Mouse (Mus musculus) kidney, postnatal 10 days (tissue): Measurements from ENCODE around the gene Ccnd3.

Source experiments
- DNase-seq: peaks from one replicate; pipeline ENCODE4 v3.0.0; 2021; ENCODE audit warnings: mixed read lengths

Ccnd3 gene

GRCm38 (mm10) chr17:47504941-47505346 is at the start of gene Ccnd3:
Gene Ccnd3, plus strand, starts transcription at chr17:47505051.
- peak; percentile 84 for DNase-seq

DNA sequence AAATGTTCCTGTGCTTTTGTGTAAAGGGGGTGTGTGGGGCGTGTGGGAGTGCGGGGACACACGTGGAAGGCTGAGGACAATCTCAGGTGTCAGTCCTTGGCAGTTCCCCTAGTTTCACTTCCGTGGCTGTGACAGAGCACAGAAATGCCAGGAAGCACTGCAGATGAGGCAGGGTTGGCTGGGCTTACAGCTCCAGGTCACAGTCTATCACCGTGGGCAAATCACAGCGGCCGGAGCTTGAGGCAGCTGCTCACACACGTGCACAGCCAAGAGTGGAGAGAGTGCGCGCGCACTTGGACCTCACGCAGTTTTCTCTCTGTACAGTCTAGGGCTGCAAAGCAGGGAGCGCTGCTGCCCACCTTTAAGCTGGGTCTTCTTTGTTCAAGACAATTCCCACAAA is 46.5 kb upstream of the Ccnd3 start:
- DNase-seq = no peak

DNA sequence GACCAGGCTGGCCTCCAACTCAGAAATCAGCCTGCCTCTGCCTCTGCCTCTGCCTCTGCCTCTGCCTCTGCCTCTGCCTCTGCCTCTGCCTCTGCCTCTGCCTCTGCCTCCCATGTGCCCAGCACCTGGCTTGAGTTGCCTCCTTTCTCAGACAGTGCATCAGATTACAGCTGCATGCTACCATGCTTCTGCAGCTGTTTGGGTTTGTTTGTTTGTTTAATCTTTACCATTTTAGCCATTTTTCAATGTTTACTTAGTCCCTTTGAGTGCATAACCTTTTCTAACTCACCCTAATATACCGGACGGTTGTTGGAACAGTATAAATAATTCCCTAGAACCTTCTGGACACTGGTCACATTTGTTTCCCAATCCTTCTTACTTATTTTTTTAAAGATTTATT is 45.9 kb upstream of the Ccnd3 start:
- no peak for DNase-seq

DNA sequence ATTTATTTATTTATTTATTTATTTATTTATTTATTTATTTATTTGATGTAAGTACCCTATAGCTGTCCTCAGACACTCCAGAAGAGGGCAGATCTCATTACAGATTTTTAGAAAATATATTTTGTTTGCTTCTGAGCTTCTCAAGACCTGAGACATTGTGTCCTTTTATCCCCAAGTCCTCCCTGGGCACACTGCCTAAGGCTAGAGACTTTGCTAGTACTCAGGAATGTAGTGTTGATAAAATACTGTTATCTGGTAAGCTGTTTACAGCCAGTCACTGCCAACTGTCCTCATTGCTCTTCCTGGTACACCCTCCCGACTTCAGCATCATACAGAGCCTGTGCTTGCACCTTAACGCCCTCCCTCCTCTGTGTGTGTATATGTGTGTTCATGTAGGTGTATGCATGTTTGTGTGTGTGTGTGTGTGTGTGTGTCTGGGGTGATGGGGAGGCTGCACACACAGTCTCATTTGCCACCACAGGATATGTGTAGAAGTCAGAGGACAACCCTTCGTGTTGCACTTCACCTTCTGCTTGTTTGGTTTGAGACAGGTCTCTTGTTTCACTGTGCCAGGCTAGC is 45.4 kb upstream of the Ccnd3 start:
- no peak for DNase-seq

GRCm38 (mm10) chr17:47461688-47462087 is 43.2 kb upstream of the Ccnd3 start:
- DNase-seq = no peak

GRCm38 (mm10) chr17:47462209-47462608 is 42.6 kb upstream of the Ccnd3 start:
- no peak for DNase-seq

GRCm38 (mm10) chr17:47462728-47463388 is 42.0 kb upstream of the Ccnd3 start:
- no peak for DNase-seq

- DNase-seq = no peak
Measured at GRCm38 (mm10) chr17:47464248-47464965, 40.4 kb upstream of the Ccnd3 start.

DNA sequence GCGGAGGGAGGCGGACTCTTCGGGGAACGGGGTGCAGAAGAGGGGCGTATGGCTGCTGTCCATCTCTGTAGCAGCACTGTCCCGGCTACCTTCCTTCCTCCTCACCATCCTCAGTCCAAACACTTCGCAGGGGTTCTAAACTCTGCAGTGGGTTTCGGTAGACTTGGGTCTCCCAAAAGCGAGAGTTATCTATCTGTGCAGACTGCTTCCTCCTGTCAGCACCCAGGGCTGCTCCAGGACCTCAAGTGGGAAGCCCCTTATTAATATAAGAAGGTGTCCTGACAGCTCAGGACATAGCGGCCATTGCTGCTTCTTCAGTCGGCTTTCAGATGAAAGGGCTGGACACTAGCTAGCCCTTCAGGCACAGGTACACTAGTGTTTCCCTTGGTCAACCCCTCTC is 39.8 kb upstream of the Ccnd3 start:
- no peak for DNase-seq

DNA sequence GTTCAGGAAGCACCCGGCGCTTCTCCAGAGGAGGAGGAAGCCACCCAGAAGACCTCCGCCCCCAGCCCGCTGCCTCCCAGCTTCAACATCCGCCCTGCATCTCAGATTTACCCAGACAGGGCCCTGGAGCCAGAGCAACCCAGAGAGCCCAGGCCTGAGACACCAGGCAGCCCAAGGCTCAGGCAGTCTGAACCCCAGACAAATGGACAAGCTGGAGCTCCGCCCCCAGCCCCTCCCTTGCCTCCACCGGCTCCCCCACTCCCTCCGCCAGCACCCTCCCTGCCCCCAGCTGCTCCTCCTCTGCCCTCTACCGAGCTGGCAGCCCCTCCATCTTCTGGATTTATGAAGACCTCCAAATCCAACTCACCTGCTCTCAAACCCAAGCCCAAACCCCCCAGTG is 38.6 kb upstream of the Ccnd3 start:
- DNase-seq = no peak

DNA sequence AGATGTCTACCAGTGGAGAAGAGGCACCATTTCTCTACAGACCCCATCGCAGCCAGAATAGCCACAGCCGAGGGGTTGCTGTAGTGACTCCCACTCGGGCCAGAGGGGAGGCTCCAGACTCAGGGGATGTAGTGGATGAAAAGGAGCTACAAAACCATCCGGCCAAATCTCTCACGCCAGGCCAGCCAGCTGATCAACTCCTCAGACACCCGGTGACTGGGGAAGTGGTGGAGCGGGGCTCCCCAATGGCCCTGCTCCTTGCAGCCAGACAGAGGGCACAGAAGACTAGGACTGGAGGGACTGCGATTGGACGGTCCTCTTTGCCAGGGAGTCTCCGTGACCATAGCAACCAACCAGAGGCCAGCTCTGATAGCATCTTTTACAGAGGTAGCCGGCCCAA is 37.2 kb upstream of the Ccnd3 start:
- no peak for DNase-seq

GRCm38 (mm10) chr17:47468063-47468462 is 36.8 kb upstream of the Ccnd3 start:
- DNase-seq = no peak

GRCm38 (mm10) chr17:47468466-47468865 is 36.4 kb upstream of the Ccnd3 start:
- peak; percentile 44 for DNase-seq

DNA sequence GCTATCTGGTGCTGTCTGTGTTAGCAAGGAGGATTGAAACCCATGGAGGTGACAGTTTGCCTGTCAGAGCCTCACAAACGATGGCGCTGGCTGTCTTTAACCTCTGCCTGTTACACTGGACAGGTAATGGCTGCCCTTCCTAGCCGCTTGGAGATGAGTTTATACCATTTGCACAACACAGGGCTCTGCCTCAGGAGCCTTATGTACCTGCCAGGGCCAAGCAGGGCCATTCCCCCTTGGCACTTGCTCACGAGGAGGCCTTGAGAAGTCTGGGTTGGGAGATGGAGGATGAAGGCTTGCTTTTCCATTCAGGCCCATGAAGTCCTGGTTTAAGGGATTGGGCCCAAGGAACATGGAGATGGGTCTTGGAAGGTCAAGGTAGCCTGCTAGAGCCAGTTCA is 35.2 kb upstream of the Ccnd3 start:
- DNase-seq = no peak

DNA sequence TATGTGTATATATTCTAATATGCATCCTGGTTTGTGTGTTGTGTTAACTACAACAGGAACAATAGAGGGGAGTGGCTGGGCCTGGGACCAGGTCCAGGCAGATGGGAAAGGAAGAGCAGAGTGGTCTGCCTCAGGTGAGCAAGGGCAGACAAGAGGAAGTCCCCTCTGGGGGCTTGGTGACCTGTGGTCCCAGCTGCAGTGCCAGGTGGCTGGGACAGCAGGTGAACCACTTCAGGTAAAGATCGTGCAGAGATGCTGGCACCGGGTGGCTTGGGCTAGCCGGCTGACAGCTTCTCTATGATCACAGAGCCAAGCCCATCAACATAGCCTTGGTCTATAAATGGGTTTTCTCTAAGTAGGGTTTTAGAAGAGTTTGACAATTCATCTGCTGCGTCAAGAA is 34.7 kb upstream of the Ccnd3 start:
- DNase-seq = no peak

- peak; percentile 73 for DNase-seq
Measured at GRCm38 (mm10) chr17:47470686-47471085, 34.2 kb upstream of the Ccnd3 start.

- no peak for DNase-seq
Measured at GRCm38 (mm10) chr17:47472435-47473350, 32.2 kb upstream of the Ccnd3 start.

DNA sequence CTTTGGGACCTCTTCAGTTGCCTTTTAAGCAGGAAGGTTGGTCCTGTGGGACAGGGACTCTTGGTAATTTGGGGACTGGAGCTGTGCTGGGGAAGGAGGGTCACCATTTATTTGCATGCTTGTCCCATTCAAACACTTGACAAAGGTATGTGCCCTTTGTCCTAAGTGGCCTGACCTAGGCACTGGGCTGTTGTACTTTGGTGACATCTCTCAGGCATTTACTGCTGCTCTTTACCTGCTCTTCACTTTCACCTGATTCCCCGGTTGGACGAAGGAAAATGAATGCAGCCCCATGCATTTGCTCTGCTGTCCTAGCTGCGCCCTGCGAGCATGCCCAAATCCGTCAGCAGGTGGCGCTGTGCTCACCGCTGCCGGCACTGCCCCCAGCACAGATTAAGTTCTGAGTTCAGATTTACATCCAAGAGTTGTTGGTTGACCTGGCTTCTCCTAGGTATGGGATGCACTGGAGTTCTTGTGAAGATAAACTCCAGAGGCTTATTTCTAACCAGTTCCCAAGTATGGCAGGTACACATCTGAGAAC is 31.3 kb upstream of the Ccnd3 start:
- DNase-seq = peak; percentile 74

DNA sequence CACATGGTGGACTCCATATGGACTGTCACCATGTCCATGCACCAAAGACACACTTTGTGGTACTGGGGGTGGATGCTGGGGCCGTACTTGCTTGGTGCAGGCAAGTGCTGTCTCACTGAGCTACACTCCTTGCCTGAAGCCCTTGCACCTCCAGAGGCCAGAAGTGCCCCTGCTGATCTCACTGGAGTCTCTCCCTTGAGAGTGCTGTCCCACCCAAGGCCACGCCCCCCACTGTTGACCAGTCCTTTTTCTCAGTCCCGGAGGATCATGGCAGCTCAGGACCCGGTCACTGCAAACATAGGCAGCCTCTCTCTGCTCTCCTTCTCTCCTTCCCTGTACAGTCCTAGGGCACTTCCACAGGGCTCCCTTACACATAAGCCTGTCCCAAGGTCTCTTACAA is 30.6 kb upstream of the Ccnd3 start:
- DNase-seq = no peak

DNA sequence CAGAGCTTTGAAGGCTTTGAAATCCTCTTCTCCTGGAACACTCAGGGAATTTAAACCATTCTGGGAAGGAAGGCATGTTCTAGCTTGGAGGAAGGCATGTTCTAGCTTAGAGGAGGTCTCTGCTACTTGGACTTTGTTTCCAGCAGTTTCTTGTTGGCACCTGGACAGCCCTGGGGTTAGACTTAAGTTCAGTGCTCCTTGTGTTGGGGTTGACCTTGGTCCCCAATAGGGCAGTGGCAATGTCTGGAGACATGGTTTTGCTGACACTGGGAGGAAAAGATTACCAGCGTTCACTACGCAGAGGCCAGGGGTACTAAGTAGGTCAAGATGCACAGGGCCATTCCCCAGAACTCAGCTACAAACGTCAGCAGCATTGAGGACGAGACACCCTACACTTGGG is 29.7 kb upstream of the Ccnd3 start:
- DNase-seq = no peak

DNA sequence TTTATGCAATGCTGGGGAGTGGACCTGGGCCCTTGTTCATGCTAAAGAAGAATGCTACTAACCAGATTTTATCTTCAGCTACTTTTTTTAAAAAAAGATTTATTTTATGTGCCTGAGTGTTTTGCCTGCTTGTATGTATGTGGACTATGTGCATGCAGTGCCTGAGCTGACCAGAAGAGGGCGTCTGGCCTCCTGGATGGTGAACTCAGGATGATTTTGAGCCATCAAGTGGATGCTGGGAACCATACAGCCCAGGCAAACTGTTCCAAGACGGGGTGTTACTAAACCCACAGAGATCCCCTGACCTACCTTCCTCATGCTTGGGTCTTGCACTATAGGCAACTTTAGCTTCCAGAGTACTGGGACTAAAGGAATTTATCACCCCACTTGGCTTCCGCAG is 29.1 kb upstream of the Ccnd3 start:
- DNase-seq = no peak

DNA sequence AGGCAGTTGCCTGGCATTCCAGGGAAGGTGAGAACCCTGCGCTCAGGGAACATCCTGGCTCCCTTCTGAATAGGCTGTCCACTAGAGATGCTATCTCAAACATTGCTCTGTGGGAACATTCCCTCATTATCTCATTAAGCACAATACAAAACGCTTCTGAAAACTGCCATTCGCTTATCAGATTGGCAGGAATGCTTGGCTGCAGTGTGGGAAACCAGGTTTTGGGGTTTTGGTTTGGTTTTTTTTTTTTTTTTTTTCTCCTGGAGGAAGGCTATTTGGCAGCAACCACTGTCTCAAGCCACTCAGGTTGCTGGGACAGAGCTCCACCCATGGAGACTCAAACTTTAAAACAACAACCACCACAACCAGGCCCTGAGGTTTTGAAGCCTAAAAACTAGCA is 25.0 kb upstream of the Ccnd3 start:
- no peak for DNase-seq

DNA sequence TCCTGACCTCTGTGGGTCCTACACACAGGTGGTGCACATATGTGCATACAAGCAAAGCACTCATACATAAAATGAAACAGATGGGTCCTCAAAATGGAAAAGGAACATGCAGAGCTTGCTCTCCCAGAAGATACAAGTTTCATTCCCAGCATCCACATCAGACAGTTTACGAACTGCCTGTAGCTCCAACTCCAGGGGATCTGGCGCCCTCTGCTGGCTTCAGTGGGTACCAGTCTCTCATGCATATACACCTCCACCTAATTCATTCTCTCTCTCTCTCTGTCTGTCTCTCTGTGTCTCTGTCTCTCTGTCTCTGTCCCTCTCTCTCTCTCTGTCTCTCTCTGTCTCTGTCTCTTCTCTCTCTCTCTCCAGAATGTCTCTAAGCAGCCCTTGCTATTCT is 22.4 kb upstream of the Ccnd3 start:
- peak; percentile 87 for DNase-seq
